Mouse (Mus musculus) layer of hippocampus, adult 18-20 months (tissue): ENCODE results near the gene Knstrn. TPM values are rescaled to one million over a fixed set of nuclear protein-coding genes. Genes with fewer than 3 reads are reported as not detected.

Source experiments
- DNase-seq, 2 experiments: peaks; one replicate each; pipeline ENCODE4 v3.0.0; 2022; ENCODE audit warnings: low spot score in 2 of 2
- total RNA-seq, 2 experiments: library from RNA; stranded (reverse); gene quantifications; 2 replicates each; pipeline ENCODE4 v1.2.3; 2021

The Knstrn gene
- total RNA-seq, 2 experiments from 2014 or later, result 1.1 TPM

- peak; percentile 37 to 68 for DNase-seq
Measured at GRCm38 (mm10) chr2:118790551-118791525, 23.0 kb upstream of the Knstrn start.

GRCm38 (mm10) chr2:118791591-118792258, 22.1 kb upstream of the Knstrn start:
- no peak for DNase-seq

- DNase-seq, result no peak
Measured at GRCm38 (mm10) chr2:118792259-118792613, 21.6 kb upstream of the Knstrn start.

- DNase-seq, result no peak
Measured at GRCm38 (mm10) chr2:118793636-118794035, 20.2 kb upstream of the Knstrn start.

GRCm38 (mm10) chr2:118802542-118803118, 11.2 kb upstream of the Knstrn start:
- no peak for DNase-seq

- no peak for DNase-seq
Measured at GRCm38 (mm10) chr2:118804474-118804873, 9.3 kb upstream of the Knstrn start.

- no peak for DNase-seq
Measured at GRCm38 (mm10) chr2:118805137-118805536, 8.7 kb upstream of the Knstrn start.

- DNase-seq, result no peak
Measured at GRCm38 (mm10) chr2:118805756-118806155, 8.0 kb upstream of the Knstrn start.

- no peak for DNase-seq
Measured at GRCm38 (mm10) chr2:118806860-118807259, 6.9 kb upstream of the Knstrn start.

- no peak for DNase-seq
Measured at GRCm38 (mm10) chr2:118810861-118811260, 2.9 kb upstream of the Knstrn start.

GRCm38 (mm10) chr2:118812724-118813123, 1.1 kb upstream of the Knstrn start:
- no peak for DNase-seq

GRCm38 (mm10) chr2:118822800-118823199, 9.0 kb downstream of the Knstrn start:
- no peak for DNase-seq

- DNase-seq, result no peak
Measured at GRCm38 (mm10) chr2:118824396-118824795, 10.6 kb downstream of the Knstrn start.

GRCm38 (mm10) chr2:118829096-118829495, 15.3 kb downstream of the Knstrn start:
- no peak for DNase-seq

- no peak for DNase-seq
Measured at GRCm38 (mm10) chr2:118834061-118834460, 20.3 kb downstream of the Knstrn start.

GRCm38 (mm10) chr2:118835115-118835514, 21.3 kb downstream of the Knstrn start:
- DNase-seq, result no peak

- DNase-seq, result no peak
Measured at GRCm38 (mm10) chr2:118838330-118838729, 24.5 kb downstream of the Knstrn start.

GRCm38 (mm10) chr2:118841186-118841585, 27.4 kb downstream of the Knstrn start:
- no peak for DNase-seq

- DNase-seq, result no peak
Measured at GRCm38 (mm10) chr2:118841774-118842173, 28.0 kb downstream of the Knstrn start.

- DNase-seq, result no peak
Measured at GRCm38 (mm10) chr2:118844427-118844826, 30.6 kb downstream of the Knstrn start.

- no peak for DNase-seq
Measured at GRCm38 (mm10) chr2:118846246-118846645, 32.4 kb downstream of the Knstrn start.

GRCm38 (mm10) chr2:118851756-118852155, 38.0 kb downstream of the Knstrn start:
- DNase-seq, result no peak
